Mouse (Mus musculus) heart, postnatal 25 days (tissue): Measurements from ENCODE around the gene Magi1. TPM values are rescaled to one million over a fixed set of nuclear protein-coding genes. Genes with fewer than 3 reads are reported as not detected.
"Not testable (repeated sequence)": the region's sequence is repeated elsewhere in the genome, so short reads cannot be mapped to it uniquely, and the experiment has no call there.

Source experiments
- DNase-seq: peaks from one replicate; pipeline ENCODE4 v3.0.0; 2022; ENCODE audit warnings: low spot score
- intact Hi-C: fragments of 180-260 bp; cut with DNase I; formaldehyde crosslinking; loops from one replicate; pipeline ENCODE4 v1.15.1; 2025
- total RNA-seq, 2 experiments: library from RNA; stranded (reverse); gene quantifications; 2 replicates each; pipeline ENCODE4 v1.2.3; 2021

The Magi1 gene
- total RNA-seq, 2 experiments from 2014 or later, result 15.9 to 18.1 TPM

- intact Hi-C loops, result no loop called here
- no peak for DNase-seq
Observed at GRCm38 (mm10) chr6:94022437-94022836, 261.3 kb downstream of the Magi1 start.

- DNase-seq, result no peak
- intact Hi-C loops, result no loop called here
Observed at GRCm38 (mm10) chr6:94021239-94021962, 262.3 kb downstream of the Magi1 start.

GRCm38 (mm10) chr6:94020566-94020965 is 263.2 kb downstream of the Magi1 start:
- no peak for DNase-seq
- intact Hi-C loops, result no loop called here

GRCm38 (mm10) chr6:94019935-94020334 is 263.8 kb downstream of the Magi1 start:
- intact Hi-C loops, result no loop called here
- no peak for DNase-seq

GRCm38 (mm10) chr6:94013761-94014160 is 270.0 kb downstream of the Magi1 start:
- no peak for DNase-seq
- intact Hi-C loops, result no loop called here

- DNase-seq, result no peak
- intact Hi-C loops, result no loop called here
Observed at GRCm38 (mm10) chr6:94011947-94012346, 271.8 kb downstream of the Magi1 start.

- intact Hi-C loops, result no loop called here
- no peak for DNase-seq
Observed at GRCm38 (mm10) chr6:94011521-94011920, 272.2 kb downstream of the Magi1 start.

- no peak for DNase-seq
- intact Hi-C loops, result no loop called here
Observed at GRCm38 (mm10) chr6:94008577-94008976, 275.1 kb downstream of the Magi1 start.

- intact Hi-C loops, DNase-seq: not testable (repeated sequence)
Observed at GRCm38 (mm10) chr6:94003586-94003985, 280.1 kb downstream of the Magi1 start.

- intact Hi-C loops, result no loop called here
- no peak for DNase-seq
Observed at GRCm38 (mm10) chr6:93996841-93997485, 286.8 kb downstream of the Magi1 start.

- DNase-seq, result no peak
- intact Hi-C loops, result loop anchor here (5.0 kb wide), 1 partner anchor 330 kb away; no protein-coding TSS in a partner anchor
Observed at GRCm38 (mm10) chr6:93987561-93987960, 296.2 kb downstream of the Magi1 start.

- intact Hi-C loops, result loop anchor here (1.0 to 5.0 kb wide), 2 partner anchors 228 to 328 kb away; no protein-coding TSS in a partner anchor
- no peak for DNase-seq
Observed at GRCm38 (mm10) chr6:93985111-93985510, 298.6 kb downstream of the Magi1 start.

- DNase-seq, result no peak
- intact Hi-C loops, result no loop called here
Observed at GRCm38 (mm10) chr6:93983551-93983950, 300.2 kb downstream of the Magi1 start.

GRCm38 (mm10) chr6:93981211-93981610 is 302.5 kb downstream of the Magi1 start:
- intact Hi-C loops, result no loop called here
- no peak for DNase-seq

GRCm38 (mm10) chr6:93979241-93979640 is 304.5 kb downstream of the Magi1 start:
- intact Hi-C loops, result no loop called here

GRCm38 (mm10) chr6:93968721-93969120 is 315.0 kb downstream of the Magi1 start:
- DNase-seq, result no peak
- intact Hi-C loops, result no loop called here

More at GRCm38 (mm10) chr6:93979241-93979640, 304.5 kb downstream of the Magi1 start:
- no peak for DNase-seq

- intact Hi-C loops, result no loop called here
- DNase-seq, result no peak
Observed at GRCm38 (mm10) chr6:93962757-93963336, 320.9 kb downstream of the Magi1 start.

- no peak for DNase-seq
- intact Hi-C loops, result no loop called here
Observed at GRCm38 (mm10) chr6:93961782-93962181, 321.9 kb downstream of the Magi1 start.

- intact Hi-C loops, result no loop called here
- no peak for DNase-seq
Observed at GRCm38 (mm10) chr6:93957172-93957571, 326.5 kb downstream of the Magi1 start.

- intact Hi-C loops, result no loop called here
- DNase-seq, result no peak
Observed at GRCm38 (mm10) chr6:93946612-93947011, 337.1 kb downstream of the Magi1 start.

GRCm38 (mm10) chr6:93936359-93936758 is 347.4 kb downstream of the Magi1 start:
- intact Hi-C loops, result no loop called here
- no peak for DNase-seq
